Mouse (Mus musculus) spleen, adult 2 months (tissue): ENCODE data around the gene Kcns3. TPM values are rescaled to one million over a fixed set of nuclear protein-coding genes. Genes with fewer than 3 reads are reported as not detected.

Experiments
- DNase-seq, 2 experiments: peaks; one replicate each; pipeline versions ENCODE4 v3.0.0 to v3.0.0-alpha.2; 2012 to 2021; ENCODE audit warnings: low spot score in 2 of 2, low read depth in 1 of 2
- H3K27ac ChIP-seq: fragments of 200-500 bp; 2 replicates; pipeline ENCODE4 v1.5.1; 2012; ENCODE audit warnings: low read length, inconsistent platforms; ENCODE audit not compliant: insufficient read depth
- H3K27me3 ChIP-seq: fragments of 200-500 bp; 2 replicates; pipeline ENCODE4 v1.6.1; 2012; ENCODE audit warnings: mild to moderate bottlenecking, moderate library complexity, low read length, inconsistent platforms; ENCODE audit not compliant: control insufficient read depth, insufficient read depth
- H3K36me3 ChIP-seq: fragments of 200-500 bp; 2 replicates; pipeline ENCODE4 v1.6.1; 2012; ENCODE audit warnings: mild to moderate bottlenecking, low read length, inconsistent platforms; ENCODE audit not compliant: control insufficient read depth, insufficient read depth
- H3K4me1 ChIP-seq: fragments of 200-500 bp; 2 replicates; pipeline ENCODE4 v1.6.1; 2011; ENCODE audit warnings: inconsistent platforms; ENCODE audit not compliant: control insufficient read depth, insufficient read depth, insufficient read length
- H3K4me3 ChIP-seq: fragments of 200-500 bp; 2 replicates; pipeline ENCODE4 v1.5.1; 2011; ENCODE audit warnings: mild to moderate bottlenecking, inconsistent platforms; ENCODE audit not compliant: insufficient read depth, insufficient read length; ENCODE audit errors: extremely low read depth
- CTCF ChIP-seq: fragments of 200-500 bp; IDR thresholded peaks from 2 replicates; pipeline ENCODE4 v1.5.1; 2011; ENCODE audit warnings: mild to moderate bottlenecking, inconsistent platforms; ENCODE audit not compliant: insufficient read depth, insufficient read length, insufficient replicate concordance; ENCODE audit errors: extremely low read depth
- POLR2A ChIP-seq: fragments of 200-500 bp; IDR thresholded peaks from 2 replicates; pipeline ENCODE4 v1.6.1; 2011; ENCODE audit warnings: low read depth, low read length, inconsistent platforms
- WGBS: fragments of 180-500 bp; shearing (Covaris S2); methylation state at CpG from one replicate; pipeline ENCODE4 v1.1.7; 2018; 5-methylcytosine and 5-hydroxymethylcytosine counted together
- polyA plus RNA-seq: library from polyadenylated mRNA; depleted of rRNA; stranded (reverse); fragments of >200 nt; gene quantifications from 2 replicates; pipeline ENCODE4 v1.2.3, GENCODE M21; 2012; rRNA removed

The Kcns3 gene
- polyA plus RNA-seq: 0.33 and 0.45 TPM in 2 replicates

DNA sequence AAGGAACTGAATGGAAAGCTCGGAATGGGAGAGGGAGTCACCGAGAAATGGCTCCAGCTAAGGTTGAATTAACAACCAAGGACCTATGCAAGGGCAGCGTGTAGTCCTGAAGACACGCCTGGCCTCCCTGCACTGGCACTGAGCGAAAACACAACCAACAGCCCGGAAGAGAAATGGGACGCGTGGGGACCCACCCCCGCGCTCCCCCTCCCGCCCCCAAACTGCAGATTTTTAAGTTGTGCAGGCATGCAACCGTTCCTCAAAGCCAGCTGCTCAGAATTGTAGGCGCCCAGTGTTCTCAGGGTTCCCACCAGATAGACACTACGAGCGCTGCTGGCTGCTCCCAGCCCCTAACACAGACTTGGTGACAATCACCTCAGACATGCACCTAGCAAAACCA is at the start of gene Kcns3:
Gene Kcns3, minus strand, starts transcription at position 42 of the 400 bp plus-strand sequence.
- TF ChIP-seq CTCF (no peak), POLR2A (no peak)
- Histone ChIP-seq H3K4me3 (peak within 1 kb of the TSS; percentile 17; the same call in 1 of the 2 replicates), H3K27ac (no peak within 1 kb of the TSS), H3K4me1 (no peaks in the 10 kb centered on the region), H3K27me3 (peaks cover 12% of the 10 kb centered on the region), H3K36me3 (no peaks in the 10 kb centered on the region)
- no peak for DNase-seq
- WGBS: 18% methylated on average over 15 of the region's 15 CpGs

- 91% methylated on average over 2 of the region's 2 CpGs for WGBS
- H3K36me3 ChIP-seq: no peaks in the 10 kb centered on the region
- no peak overlapping the region for H3K4me3 ChIP-seq
- TF ChIP-seq POLR2A (no peak), CTCF (no peak)
- peaks cover 4% of the 10 kb centered on the region; the same call in 1 of the 2 replicates for H3K4me1 ChIP-seq
- H3K27ac ChIP-seq: no peak overlapping the region
- H3K27me3 ChIP-seq: no peaks in the 10 kb centered on the region
- no peak for DNase-seq
These were observed 47.7 kb upstream of the Kcns3 start for GRCm38 (mm10) chr12:11198551-11198950.

GRCm38 (mm10) chr12:11198026-11198425 is 47.2 kb upstream of the Kcns3 start:
- Histone ChIP-seq H3K27me3 (no peaks in the 10 kb centered on the region), H3K4me3 (no peak overlapping the region), H3K27ac (no peak overlapping the region), H3K36me3 (no peaks in the 10 kb centered on the region), H3K4me1 (peaks cover 4% of the 10 kb centered on the region; the same call in 1 of the 2 replicates)
- TF ChIP-seq POLR2A (no peak), CTCF (no peak)
- no peak for DNase-seq
- WGBS: 55% methylated on average over 4 of the region's 4 CpGs

- no peaks in the 10 kb centered on the region for H3K36me3 ChIP-seq
- no peak for DNase-seq
- no peak overlapping the region for H3K27ac ChIP-seq
- no peak for TF ChIP-seq CTCF
- TF ChIP-seq POLR2A: no peak
- 46% methylated on average over 5 of the region's 5 CpGs for WGBS
- H3K4me1 ChIP-seq: peaks cover 4% of the 10 kb centered on the region; the same call in 1 of the 2 replicates
- H3K27me3 ChIP-seq: no peaks in the 10 kb centered on the region
- H3K4me3 ChIP-seq: no peak overlapping the region
These were observed 46.0 kb upstream of the Kcns3 start for GRCm38 (mm10) chr12:11196830-11197229.

- peaks cover 4% of the 10 kb centered on the region; the same call in 1 of the 2 replicates for H3K4me1 ChIP-seq
- no peaks in the 10 kb centered on the region for H3K36me3 ChIP-seq
- 6% methylated on average over 19 of the region's 19 CpGs for WGBS
- TF ChIP-seq CTCF: peak; percentile 99
- no peak for TF ChIP-seq POLR2A
- no peak overlapping the region for H3K4me3 ChIP-seq
- H3K27ac ChIP-seq: no peak overlapping the region
- H3K27me3 ChIP-seq: no peaks in the 10 kb centered on the region
- peak in 1 of 2 experiments; percentile 83 for DNase-seq
These were observed 45.3 kb upstream of the Kcns3 start for GRCm38 (mm10) chr12:11196142-11196597.

DNA sequence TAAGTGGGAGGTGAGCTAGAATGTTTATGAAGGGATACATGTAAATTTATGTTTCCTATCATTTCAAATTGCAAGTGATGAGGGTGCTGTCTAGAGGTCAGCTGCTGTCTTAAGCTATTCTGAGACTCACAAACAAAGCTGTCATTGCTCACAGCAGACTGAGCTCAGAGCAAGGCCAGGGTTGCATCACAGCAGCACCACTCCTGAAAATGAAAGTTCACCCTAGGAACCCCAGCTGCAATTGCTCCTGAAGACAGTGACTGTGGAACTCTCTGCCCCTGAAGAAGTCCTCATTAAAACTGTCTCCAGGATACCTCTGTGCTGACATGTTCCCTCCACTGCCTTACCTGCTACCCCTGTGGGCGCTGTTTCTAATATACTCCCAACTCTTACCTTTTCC is 44.2 kb upstream of the Kcns3 start:
- TF ChIP-seq CTCF (no peak), POLR2A (no peak)

GRCm38 (mm10) chr12:11178486-11179154 is 27.8 kb upstream of the Kcns3 start:
- no peaks in the 10 kb centered on the region for H3K27me3 ChIP-seq
- no peak overlapping the region for H3K27ac ChIP-seq
- H3K36me3 ChIP-seq: no peaks in the 10 kb centered on the region
- no peak overlapping the region for H3K4me3 ChIP-seq
- H3K4me1 ChIP-seq: no peaks in the 10 kb centered on the region
- DNase-seq: peak in 1 of 2 experiments; percentile 79
- peak; percentile 62; the same call in 1 of the 2 replicates for TF ChIP-seq CTCF
- no peak for TF ChIP-seq POLR2A
- WGBS: 17% methylated on average over 11 of the region's 11 CpGs

More for the DNA sequence above, 44.2 kb upstream of the Kcns3 start:
- H3K27me3 ChIP-seq: no peaks in the 10 kb centered on the region
- peaks cover 4% of the 10 kb centered on the region; the same call in 1 of the 2 replicates for H3K4me1 ChIP-seq
- no peak overlapping the region for H3K27ac ChIP-seq
- H3K4me3 ChIP-seq: no peak overlapping the region
- 91% methylated on average over 1 of the region's 1 CpGs for WGBS
- no peak for DNase-seq
- H3K36me3 ChIP-seq: no peaks in the 10 kb centered on the region
